Mouse (Mus musculus): ENCODE measurements at regions not wholly inside any gene's neighbourhood (a gene's known extent, or its start where the extent isn't known, plus 50 kb on each side); places are given as distances from the start of the nearest gene placed in this dataset.

DNA sequence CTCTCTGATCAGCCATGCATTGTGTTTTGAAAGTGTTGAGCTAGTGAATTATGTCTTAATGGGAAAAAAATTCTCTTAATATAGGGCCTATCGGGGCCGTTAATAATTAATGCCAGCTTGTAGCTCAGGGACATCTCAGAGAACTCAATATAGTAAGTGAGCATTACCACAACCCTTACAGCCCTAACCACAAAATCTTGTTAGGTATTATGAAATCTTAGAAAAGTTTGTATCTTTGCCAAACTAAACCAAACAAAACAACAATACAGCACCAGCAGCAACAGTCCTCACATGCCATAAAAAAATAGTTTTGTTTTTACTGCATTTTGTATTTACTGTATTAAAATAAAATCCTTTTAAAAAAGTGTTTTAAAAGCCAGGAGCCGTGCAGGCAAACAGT, 277.8 kb downstream of the Etnk1 start:
- Histone ChIP-seq H3K27ac (ENCODE audit: low read depth) (no peak overlapping the region), H3K9me3 (ENCODE audit: low read length) (no peaks in the 10 kb centered on the region), H3K9ac (replicated peaks) (no peak overlapping the region), H3K27me3 (ENCODE audit: insufficient read depth, low read length) (no peaks in the 10 kb centered on the region), H3K4me3 (ENCODE audit: low read depth, low read length) (no peak overlapping the region), H3K36me3 (replicated peaks; ENCODE audit: insufficient read depth, low read length) (no peaks in the 10 kb centered on the region), H3K4me1 (ENCODE audit: insufficient read depth) (no peaks in the 10 kb centered on the region), H3K4me2 (ENCODE audit: low read depth, low read length) (no peak overlapping the region)
- ATAC-seq, result no peak
- WGBS (ENCODE audit: insufficient replicate concordance), result 74% methylated on average over 3 of the region's 3 CpGs
- no peak for TF ChIP-seq EP300 (IDR thresholded peaks at IDR 0.05; ENCODE audit: low read depth)
- TF ChIP-seq CTCF (IDR thresholded peaks at IDR 0.05; ENCODE audit: low read depth), result no peak
- no peak for DNase-seq

DNA sequence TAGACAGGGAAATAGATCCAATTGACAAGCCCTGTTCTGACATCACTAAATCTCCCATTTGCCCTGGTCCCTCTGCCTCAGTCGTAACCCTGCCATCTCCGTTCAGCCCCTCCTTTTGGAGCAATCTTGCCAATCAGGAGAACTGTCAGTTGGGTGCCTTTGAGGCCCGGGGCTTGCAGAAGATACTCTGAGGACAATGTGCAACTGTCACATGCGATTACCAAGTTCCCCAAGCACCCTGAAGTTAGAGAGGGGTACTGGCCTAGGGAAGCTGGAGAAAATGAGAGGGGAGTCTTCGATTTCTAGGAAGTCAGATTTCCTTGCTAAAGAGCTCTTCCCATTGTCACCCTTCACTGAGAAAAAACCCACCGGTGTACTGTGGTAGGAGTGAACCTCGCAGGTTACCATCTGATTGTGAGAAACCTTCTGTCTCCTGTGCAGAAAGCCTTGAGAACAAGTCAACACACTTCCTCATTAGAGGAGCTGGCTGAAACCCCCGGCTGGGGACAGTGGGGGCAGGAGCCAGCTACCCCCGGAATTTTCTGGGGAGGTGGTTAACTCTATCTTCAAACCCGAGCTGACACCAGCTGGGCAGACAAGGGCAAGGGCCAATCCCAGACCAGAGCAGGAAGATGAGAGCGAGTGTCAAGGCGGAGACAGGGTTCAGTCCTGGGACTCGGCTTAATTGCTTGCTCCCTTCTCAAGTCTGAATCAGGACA, 279.0 kb downstream of the Etnk1 start:
- H3K36me3 ChIP-seq (replicated peaks; ENCODE audit: insufficient read depth, low read length), result no peaks in the 10 kb centered on the region
- H3K27ac ChIP-seq (ENCODE audit: low read depth), result no peak overlapping the region
- TF ChIP-seq CTCF (IDR thresholded peaks at IDR 0.05; ENCODE audit: low read depth), result no peak
- TF ChIP-seq EP300 (IDR thresholded peaks at IDR 0.05; ENCODE audit: low read depth), result no peak
- H3K4me3 ChIP-seq (ENCODE audit: low read depth, low read length), result no peak overlapping the region
- no peaks in the 10 kb centered on the region for H3K27me3 ChIP-seq (ENCODE audit: insufficient read depth, low read length)
- no peak for ATAC-seq
- no peak for DNase-seq
- no peaks in the 10 kb centered on the region for H3K9me3 ChIP-seq (ENCODE audit: low read length)
- WGBS (ENCODE audit: insufficient replicate concordance), result 63% methylated on average over 13 of the region's 13 CpGs
- H3K4me1 ChIP-seq (ENCODE audit: insufficient read depth), result no peaks in the 10 kb centered on the region
- no peak overlapping the region for H3K4me2 ChIP-seq (ENCODE audit: low read depth, low read length)
- no peak overlapping the region for H3K9ac ChIP-seq (replicated peaks)

DNA sequence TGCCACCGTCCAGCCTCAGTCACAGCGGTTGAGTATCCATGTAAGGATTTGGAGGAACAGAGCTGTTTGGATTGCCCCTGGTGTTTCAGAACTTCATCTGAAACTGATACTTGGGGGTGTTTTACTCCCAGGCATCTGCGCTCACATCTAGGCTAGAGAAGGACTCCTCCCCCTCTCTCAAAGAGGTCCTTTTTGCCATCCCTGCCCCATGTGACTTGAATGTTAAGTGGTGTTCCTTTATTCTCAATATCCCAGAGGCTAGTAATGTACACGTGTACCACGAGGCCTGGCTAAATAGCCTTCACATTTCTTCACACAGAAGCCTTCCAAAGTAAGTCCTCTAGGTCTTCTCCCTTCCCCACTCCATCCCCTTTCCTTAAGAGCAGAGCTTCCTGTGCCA, 280.0 kb downstream of the Etnk1 start:
- TF ChIP-seq EP300 (IDR thresholded peaks at IDR 0.05; ENCODE audit: low read depth) (no peak), CTCF (IDR thresholded peaks at IDR 0.05; ENCODE audit: low read depth) (no peak)
- H3K27ac ChIP-seq (ENCODE audit: low read depth), result no peak overlapping the region
- H3K4me2 ChIP-seq (ENCODE audit: low read depth, low read length), result no peak overlapping the region
- ATAC-seq, result no peak
- DNase-seq, result no peak
- no peak overlapping the region for H3K9ac ChIP-seq (replicated peaks)
- no peaks in the 10 kb centered on the region for H3K4me1 ChIP-seq (ENCODE audit: insufficient read depth)
- H3K4me3 ChIP-seq (ENCODE audit: low read depth, low read length), result no peak overlapping the region
- H3K9me3 ChIP-seq (ENCODE audit: low read length), result peaks cover 3% of the 10 kb centered on the region; the same call in 1 of the 2 replicates
- 80% methylated on average over 5 of the region's 5 CpGs for WGBS (ENCODE audit: insufficient replicate concordance)
- no peaks in the 10 kb centered on the region for H3K27me3 ChIP-seq (ENCODE audit: insufficient read depth, low read length)
- no peaks in the 10 kb centered on the region for H3K36me3 ChIP-seq (replicated peaks; ENCODE audit: insufficient read depth, low read length)

DNA sequence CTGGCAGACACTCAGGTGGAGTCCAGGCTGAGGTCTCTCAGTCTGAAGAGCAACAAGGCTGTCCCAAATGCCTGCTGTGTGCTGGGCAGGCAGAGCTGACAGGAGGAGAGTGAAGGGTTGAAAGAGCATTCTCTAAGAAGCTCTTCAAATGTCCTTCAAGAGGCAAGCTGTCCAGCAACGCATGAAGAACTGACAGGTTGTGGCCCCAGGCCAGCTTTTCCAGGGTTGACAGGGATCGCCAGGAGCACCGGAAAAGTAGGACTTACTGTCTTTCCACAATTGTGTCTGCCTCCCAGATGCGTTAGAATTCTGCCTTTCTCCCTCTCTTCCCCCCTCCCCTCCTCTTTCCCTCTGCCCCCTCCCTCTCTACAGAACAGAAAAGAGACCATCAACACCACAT, 282.1 kb downstream of the Etnk1 start:
- 78% methylated on average over 4 of the region's 4 CpGs for WGBS (ENCODE audit: insufficient replicate concordance)
- DNase-seq, result no peak
- no peaks in the 10 kb centered on the region for H3K4me1 ChIP-seq (ENCODE audit: insufficient read depth)

DNA sequence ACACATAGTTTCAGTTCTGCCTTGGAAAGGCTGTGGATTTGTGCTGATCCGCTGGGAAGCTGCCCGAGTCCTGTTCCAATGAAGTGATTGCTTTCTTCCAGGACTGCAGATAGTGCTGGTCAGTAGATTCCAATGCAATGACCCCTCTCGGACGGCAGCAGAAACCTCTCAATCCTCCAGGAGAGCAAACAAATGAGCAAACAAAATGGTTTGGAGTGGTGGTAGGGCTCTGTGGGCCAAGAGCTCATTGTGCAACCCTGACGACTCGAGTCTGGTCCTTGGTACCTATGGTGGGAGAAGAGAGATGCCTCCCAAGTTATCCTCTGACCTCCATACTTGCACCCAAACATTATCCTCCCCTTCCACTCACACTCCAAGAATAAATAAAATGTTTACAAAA, 284.8 kb downstream of the Etnk1 start:
- Histone ChIP-seq H3K27ac (ENCODE audit: low read depth) (no peak overlapping the region), H3K36me3 (replicated peaks; ENCODE audit: insufficient read depth, low read length) (no peaks in the 10 kb centered on the region), H3K4me3 (ENCODE audit: low read depth, low read length) (no peak overlapping the region), H3K4me2 (ENCODE audit: low read depth, low read length) (no peak overlapping the region), H3K4me1 (ENCODE audit: insufficient read depth) (no peaks in the 10 kb centered on the region), H3K27me3 (ENCODE audit: insufficient read depth, low read length) (no peaks in the 10 kb centered on the region), H3K9ac (replicated peaks) (no peak overlapping the region), H3K9me3 (ENCODE audit: low read length) (peaks cover 3% of the 10 kb centered on the region; the same call in 1 of the 2 replicates)
- 63% methylated on average over 6 of the region's 6 CpGs for WGBS (ENCODE audit: insufficient replicate concordance)
- no peak for ATAC-seq
- no peak for TF ChIP-seq EP300 (IDR thresholded peaks at IDR 0.05; ENCODE audit: low read depth)
- no peak for DNase-seq

More for the DNA sequence above, 282.1 kb downstream of the Etnk1 start:
- H3K27me3 ChIP-seq (ENCODE audit: insufficient read depth, low read length), result no peaks in the 10 kb centered on the region
- no peaks in the 10 kb centered on the region for H3K36me3 ChIP-seq (replicated peaks; ENCODE audit: insufficient read depth, low read length)
- TF ChIP-seq CTCF (IDR thresholded peaks at IDR 0.05; ENCODE audit: low read depth) (no peak), EP300 (IDR thresholded peaks at IDR 0.05; ENCODE audit: low read depth) (no peak)
- ATAC-seq, result no peak
- no peak overlapping the region for H3K27ac ChIP-seq (ENCODE audit: low read depth)
- H3K9ac ChIP-seq (replicated peaks), result no peak overlapping the region
- H3K4me3 ChIP-seq (ENCODE audit: low read depth, low read length), result no peak overlapping the region
- peaks cover 3% of the 10 kb centered on the region; the same call in 1 of the 2 replicates for H3K9me3 ChIP-seq (ENCODE audit: low read length)
- H3K4me2 ChIP-seq (ENCODE audit: low read depth, low read length), result no peak overlapping the region

DNA sequence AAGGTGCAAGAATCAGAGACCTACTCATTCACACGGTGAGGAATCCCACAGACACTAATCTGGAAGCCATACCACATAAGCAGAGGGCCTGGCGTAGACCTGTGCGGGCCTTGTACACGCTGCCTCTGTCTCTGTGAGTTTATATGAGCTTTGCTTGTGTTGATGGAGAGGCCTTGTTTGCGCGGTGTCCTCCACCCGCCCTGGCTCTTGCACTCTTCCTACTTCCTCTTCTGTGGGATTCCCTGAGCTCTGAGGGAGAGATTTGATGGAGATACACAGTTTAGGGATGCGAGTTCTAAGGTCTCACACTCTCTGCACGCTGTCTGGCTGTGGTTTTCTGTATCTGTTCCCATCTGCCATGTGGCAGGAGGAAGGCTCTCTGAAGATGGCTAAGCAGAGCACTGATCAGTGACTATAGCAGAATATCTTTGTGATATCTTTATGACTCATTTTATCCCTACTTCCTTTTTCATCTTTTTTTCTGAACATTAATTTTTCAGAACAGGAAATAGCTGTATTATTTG, 287.7 kb downstream of the Etnk1 start:
- DNase-seq (no peak), ATAC-seq (no peak)
- Histone ChIP-seq H3K9ac (replicated peaks) (no peak overlapping the region), H3K36me3 (replicated peaks; ENCODE audit: insufficient read depth, low read length) (no peaks in the 10 kb centered on the region), H3K27ac (ENCODE audit: low read depth) (no peak overlapping the region), H3K9me3 (ENCODE audit: low read length) (peaks cover 3% of the 10 kb centered on the region; the same call in 1 of the 2 replicates), H3K4me1 (ENCODE audit: insufficient read depth) (no peaks in the 10 kb centered on the region), H3K4me2 (ENCODE audit: low read depth, low read length) (no peak overlapping the region), H3K27me3 (ENCODE audit: insufficient read depth, low read length) (no peaks in the 10 kb centered on the region), H3K4me3 (ENCODE audit: low read depth, low read length) (no peak overlapping the region)
- no peak for TF ChIP-seq CTCF (IDR thresholded peaks at IDR 0.05; ENCODE audit: low read depth)
- 77% methylated on average over 9 of the region's 9 CpGs for WGBS (ENCODE audit: insufficient replicate concordance)

Measured in liver, postnatal 0 days (tissue).